Mouse (Mus musculus) thymus, postnatal 4 days (tissue): ENCODE measurements around the gene Pdzd2.

Source experiments
- DNase-seq: peaks from one replicate; pipeline ENCODE4 v3.0.0; 2021

Pdzd2 gene

DNA sequence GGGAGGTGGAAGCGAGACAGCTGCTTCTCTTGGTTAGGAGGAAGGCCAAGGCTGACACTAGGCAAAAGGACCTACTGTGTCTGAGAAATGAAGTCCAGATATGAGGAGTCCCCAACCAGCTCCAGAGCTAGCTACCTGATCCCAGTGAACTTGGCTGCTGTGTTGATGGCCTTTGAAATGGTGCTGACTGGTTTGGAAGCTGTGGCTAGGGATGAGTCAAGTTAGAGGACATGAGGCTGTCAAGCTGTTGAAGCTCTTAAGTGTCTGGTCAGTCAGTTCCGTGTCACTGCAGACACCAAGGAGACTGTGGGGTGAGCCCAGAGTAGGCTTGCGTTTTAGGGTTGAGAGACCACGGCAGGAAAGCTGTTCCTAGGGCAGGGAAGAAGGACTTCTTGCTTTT lies 405.3 kb downstream of the Pdzd2 start:
- DNase-seq = no peak

DNA sequence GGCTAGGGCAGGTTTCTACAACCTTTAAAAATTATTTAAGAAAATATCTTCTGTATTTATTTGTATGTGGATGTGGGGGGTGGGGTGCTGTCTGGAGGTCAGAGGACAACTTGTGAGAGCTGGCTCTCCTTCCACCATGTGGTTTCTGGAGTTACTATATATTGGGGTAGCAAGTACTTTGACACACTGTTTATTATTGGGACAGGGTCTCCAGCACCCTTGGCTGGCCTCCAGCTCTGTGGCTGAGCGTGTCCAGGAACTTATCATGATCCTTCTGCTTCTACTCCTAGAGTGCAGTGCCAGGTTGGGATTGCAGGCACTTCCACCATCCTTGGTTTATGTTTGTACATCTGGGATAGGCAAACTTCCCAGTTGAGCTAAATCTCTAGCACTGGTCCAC lies 408.4 kb downstream of the Pdzd2 start:
- DNase-seq = no peak

DNA sequence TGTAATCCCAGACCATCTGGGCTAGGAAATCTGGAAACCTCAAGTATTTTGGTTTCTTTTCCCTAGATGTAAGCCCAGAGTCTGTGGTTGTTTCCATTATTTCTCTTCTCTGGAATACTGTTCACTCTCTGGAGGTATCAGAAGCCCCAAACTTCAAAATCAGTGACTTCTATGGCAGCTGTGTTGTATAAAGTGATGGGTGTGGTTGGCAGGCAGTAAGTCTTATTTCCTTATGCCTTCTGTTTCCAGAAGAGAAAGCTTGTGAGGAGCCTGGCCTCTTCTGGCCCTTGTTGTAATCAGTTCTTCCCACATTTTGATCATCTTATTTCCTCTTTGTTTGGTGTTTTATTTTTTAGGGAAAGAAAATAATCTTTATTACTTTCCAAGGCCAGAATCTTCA lies 408.8 kb downstream of the Pdzd2 start:
- no peak for DNase-seq

DNA sequence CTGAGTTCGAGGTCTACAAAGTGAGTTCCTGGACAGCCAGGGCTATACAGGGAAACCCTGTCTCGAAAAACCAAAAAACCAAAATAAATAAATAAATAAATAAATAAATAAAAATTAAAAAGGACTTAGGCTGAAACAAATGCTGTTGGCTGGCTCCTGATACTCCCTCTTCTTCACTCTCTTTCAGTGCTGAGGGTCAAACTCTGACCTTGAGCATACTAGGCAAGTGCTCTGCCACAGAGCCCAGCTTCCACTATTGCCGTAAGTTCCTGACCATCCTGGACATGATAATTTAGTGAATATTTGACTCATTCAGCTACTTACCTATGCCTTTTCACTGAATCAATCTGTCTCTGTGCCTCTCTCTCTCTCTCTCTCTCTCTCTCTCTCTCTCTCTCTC lies 409.3 kb downstream of the Pdzd2 start:
- DNase-seq = no peak

DNA sequence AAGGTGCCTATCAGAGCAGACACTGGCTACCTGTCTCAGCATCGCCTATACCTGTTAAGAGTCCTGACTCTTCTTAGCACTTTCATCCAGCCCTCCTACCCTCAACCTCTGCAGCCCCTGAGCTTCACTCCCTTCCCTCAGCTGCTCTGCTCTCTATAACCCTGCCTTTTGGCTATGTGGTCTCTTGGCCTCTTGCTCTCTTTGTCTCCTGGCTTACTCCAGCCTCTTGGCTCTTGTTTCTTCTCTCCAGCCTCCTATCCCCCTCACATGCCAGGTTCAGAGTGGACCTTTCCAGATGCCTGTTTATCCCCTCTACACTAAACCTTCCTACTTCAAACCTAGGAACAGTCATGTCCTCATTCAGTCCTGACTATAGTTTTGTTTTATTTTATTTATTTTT lies 415.4 kb downstream of the Pdzd2 start:
- no peak for DNase-seq

DNA sequence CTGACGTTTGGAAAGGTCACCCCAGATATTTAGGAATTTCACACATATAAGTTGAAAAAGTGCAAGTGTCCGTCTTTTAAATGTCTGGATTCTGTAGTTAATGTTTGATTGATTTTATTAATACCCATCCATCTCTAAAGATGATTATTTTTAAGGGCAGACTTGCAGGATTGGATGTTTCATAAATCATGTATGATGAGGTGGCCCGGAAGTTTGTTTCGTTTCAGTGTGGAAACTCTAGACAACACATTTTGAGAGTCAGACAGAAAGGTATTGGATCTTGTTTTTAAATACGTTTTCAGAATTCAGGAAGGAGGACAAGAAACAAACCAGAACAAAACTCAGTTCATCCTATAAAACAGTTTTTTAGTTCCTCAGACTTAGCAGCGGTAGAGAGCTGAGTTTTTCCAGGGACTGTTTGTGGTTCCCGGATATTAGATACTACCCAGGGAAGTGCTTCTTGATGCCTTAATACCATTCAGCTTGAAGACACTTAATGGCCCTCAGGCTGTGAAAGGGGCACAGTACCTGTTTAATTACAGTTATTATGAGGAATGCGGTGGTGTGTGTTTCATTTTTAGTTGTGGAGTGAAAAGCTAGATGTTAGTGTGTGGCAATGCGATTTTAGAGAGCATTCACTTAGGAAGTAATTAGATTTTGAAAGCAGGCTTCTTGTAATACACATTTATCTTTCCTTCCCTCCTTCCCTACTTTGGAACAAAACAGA lies 416.9 kb downstream of the Pdzd2 start:
- no peak for DNase-seq

DNA sequence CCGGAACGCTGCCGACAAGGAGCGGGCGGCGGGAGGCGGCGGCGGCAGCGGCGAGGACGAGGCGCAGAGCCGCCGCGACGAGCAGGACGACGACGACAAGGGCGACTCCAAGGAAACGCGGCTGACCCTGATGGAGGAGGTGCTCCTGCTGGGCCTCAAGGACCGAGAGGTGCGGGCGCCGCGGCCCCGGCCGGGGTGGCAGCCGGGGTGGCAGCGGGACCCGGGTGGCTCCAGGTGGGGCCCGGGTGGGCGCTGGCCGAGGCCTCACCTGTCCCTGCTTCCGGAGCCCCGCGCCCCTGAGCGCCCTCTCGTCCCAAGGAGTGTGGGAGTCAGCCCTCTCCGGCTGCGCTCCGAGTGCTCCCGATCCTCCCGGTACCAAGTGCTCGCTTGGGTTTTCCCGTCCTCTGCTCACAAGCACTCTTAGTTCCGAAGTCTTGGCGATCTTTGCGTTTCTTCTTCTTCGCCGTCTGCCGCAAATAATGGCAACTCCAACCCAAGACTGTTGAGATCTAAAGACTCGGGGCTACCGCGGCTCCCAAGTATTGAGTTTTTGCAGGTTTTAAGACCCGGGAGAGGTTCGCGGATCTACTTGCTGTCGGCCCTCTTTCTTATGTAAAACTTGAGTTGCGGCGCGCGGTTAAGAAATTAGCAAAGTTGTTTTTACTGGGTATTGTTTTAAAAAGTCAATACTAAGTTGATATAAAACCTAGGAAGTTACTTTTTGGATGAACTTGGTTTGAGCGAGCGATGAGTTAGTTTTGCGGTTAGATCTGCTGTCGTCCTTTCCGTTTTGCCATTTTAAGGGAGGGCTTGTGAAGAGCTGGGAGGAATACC lies 417.7 kb downstream of the Pdzd2 start, which contains the start of gene 1810049J17Rik:
TSS of gene 1810049J17Rik (minus strand) at position 112 of the 834 bp plus-strand sequence.
- DNase-seq = peak; percentile 69

DNA sequence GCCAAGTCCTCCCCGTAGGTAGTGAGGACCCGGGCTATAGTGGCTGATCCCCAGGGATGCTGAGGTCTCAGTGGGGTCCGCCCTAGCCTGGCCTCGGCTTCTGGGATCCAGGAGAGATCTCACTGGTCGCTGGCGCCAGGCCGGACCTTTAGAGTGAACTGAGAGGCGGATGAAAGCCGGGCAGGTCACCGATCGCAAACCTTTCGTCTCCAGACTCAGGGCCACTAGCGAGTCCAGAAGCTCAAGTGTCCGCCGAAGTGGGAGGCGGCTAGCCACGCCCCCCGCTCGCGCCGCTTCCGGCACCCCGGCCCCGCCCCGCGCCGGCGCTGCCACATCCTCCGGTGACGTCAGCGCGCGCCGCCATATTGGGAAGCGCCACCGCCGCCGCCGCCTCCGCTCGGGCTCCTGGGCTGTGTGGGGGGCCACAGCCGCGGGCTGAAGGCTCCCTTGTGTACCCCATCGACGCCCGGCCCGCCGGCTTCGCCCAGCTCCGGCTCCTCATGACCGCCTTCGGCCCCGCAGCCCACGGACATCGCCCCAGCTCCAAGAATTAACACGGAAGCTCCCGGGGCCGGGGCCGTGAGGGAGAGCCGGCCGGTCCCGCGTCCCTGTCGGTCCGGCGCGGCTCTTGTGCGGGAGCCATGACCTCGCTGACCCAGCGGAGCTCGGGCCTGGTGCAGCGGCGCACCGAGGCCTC lies 418.5 kb downstream of the Pdzd2 start, which contains the start of gene Golph3:
TSS of gene Golph3 (plus strand) at position 360 of the 697 bp plus-strand sequence.
- DNase-seq = peak; percentile 99

DNA sequence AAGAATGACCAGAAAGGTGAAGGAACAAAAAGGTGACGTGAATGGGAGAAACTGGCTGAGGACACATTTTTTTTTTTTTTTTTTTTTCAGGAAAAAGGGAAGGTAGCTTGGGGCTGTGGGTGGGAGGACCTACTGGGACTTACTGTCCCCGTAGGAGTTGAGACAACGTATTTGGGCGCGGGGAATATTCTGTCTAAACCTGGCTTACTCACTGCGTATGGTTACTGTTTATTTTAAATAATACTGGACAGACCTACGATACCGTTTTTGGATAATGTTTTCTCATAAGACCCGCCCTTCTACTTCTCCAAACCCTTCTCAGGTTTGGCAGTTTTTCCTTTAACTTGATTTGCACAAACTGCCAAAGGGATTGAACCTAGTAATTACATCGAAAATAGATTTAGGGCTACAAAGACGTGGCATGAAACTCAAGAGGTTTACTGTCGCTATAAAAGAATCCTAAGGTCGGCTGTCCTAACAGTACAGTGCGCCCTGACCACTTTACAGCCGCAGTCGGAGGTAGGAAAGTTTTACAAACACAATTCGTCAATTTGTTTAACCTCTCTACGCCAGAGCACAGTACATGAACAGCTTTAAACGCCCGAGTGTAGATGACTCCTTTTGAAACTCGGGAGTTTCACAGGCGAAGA lies 419.2 kb downstream of the Pdzd2 start:
- no peak for DNase-seq

DNA sequence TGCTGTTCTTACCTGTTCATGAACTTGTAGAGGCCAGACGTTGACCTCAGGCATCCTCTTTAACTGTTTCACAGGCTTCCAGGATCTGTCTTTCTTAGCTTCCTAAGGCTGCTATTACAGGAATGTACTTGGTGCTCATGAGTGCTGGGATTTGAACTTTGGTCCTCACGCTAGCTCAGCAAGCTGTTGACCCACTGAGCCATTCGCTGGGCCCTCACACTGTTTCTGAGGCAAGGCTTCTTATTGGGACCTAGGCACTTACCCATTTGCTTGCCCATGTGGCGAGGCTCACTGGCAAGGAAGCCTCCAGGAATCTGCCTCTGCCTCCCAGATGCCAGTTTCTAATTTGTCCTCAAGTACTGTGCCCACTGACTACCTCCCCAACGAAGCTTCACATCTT lies 419.8 kb downstream of the Pdzd2 start:
- DNase-seq = no peak

DNA sequence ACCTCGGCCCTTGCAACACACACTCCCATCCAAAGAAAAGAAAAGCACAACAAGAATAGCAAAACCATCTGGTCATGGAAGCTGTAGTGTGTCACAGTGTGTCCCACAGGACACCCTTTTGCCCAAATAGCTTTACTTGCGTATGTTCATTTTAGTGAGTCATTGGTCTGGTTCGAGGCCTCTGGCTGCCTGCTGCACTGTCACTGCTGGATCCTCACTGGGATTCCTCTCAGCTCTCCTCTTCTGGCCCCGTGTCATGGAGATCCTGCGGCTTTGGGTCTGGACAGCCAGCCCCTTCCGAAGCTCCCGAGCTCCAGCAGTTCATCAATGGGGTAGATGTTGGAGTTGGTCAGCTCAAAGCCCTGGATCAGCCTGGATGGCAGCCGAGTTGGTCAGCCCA lies 421.3 kb downstream of the Pdzd2 start:
- DNase-seq = no peak

DNA sequence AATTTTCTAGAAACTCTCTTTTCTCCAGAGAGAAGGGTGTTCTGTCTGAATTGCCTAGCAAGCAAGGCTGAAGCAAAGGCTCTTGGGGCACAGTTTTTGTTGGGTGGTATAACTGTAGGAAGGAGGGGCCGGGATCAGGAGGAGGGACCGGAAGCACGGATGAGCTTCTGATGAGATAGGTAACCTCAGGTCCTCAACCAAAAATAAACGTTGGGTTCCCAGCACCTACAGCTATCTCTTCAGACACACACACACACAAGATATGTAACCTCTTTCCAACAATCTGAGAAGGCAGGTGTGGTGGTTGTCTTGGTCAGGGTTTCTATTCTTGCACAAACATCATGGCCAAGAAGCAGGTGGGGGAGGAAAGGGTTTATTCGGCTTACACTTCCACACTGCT lies 422.4 kb downstream of the Pdzd2 start:
- DNase-seq = no peak

DNA sequence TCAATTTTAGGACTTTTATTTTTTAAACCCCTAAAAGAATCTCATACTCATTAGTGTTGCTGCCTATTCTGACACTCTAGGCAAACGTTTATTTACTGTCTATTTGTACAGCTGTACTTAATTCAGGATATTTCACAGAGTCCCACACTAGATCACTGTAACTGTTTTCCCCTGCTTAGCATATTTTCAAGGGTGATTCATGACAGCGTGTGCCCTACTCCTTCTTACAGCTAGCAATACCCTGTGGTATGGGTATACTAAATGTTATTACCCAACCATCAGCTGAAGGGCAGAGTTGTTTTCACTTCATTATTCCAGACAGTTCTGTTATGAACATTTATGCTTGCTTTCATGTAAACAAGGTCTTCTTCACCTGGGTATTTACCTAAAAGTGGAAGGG lies 423.7 kb downstream of the Pdzd2 start:
- DNase-seq = no peak

DNA sequence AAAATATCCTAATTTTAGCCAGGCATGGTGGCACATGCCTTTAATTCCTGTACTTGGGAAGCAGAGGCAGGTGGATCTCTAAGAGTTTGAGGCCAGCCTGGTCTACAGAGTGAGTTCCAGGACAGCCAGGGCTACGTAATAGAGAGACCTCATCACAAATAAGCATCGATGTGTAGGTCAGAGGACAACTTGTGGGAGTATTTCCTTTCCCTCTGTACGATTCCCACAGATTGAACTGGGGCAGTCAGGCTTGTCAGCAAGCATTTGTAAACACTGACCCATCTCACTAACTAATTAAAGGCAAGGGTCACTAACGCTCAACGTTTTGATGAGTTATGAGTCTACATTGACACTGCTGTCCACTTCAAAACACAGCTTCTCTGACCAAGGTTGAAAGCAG lies 425.1 kb downstream of the Pdzd2 start:
- no peak for DNase-seq

DNA sequence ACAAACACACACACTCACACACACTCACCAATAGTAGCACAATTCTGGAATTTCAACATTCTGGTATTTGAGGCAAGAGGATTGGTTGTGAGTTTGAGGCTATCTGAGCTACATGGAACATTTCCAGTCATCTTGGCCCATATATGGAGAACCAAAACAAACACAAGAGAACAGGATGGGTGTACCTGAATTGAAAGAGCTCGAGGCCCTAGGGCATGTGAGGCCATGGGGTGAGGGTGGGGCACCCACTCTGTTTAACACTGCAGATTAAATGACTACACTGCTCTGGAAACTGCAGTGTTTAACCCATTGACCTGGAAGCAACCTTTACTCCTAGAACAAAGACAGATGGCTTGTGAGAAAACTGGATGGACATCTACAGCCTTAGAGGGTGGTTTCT lies 426.5 kb downstream of the Pdzd2 start:
- no peak for DNase-seq

DNA sequence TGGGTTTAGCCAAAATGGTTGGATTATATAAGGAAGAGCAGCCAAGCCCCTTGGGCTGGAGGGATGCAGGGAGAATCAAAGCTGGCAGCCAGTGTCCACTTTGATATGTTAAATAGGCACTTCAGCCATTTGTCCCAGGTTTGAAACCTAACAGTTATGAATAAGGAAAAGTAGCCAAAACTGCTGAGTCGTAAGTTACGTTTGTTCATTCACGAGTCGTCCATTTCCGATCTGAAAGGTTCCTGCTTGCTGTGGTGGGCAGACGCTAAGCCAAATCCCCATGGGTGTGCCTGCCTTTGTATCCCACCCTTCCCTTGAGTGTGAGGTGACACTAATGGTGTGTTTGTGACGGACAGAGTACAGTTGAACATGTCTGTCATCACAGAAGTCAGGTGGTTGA lies 428.3 kb downstream of the Pdzd2 start:
- no peak for DNase-seq

DNA sequence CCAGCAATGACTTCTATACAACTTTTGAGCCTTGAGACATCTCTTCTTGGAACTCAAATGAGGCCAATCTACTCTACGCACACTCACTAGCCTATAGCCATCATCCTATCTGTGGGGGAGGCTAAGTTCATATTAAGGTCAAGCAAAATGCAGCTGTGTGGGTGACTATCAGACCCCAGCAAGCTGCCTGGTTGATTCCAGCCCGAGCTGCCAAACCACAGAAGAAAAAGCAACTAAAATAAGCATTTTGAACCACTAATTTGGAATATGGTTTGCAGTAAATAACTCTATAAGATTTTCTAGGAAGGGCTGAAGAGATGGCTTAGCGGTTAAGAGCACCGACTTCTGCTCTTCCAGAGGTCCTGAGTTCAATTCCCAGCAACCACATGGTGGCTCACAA lies 429.0 kb downstream of the Pdzd2 start:
- DNase-seq = no peak
